Mouse (Mus musculus): Measurements from ENCODE around the gene Mpdu1. TPM values are rescaled to one million over a fixed set of nuclear protein-coding genes. Genes with fewer than 3 reads are reported as not detected.

Gene Mpdu1
- 58.0 to 71.6 TPM (median 63.0 TPM) in 4 replicates for total RNA-seq (2023; ENCODE audit: inconsistent age)

DNA sequence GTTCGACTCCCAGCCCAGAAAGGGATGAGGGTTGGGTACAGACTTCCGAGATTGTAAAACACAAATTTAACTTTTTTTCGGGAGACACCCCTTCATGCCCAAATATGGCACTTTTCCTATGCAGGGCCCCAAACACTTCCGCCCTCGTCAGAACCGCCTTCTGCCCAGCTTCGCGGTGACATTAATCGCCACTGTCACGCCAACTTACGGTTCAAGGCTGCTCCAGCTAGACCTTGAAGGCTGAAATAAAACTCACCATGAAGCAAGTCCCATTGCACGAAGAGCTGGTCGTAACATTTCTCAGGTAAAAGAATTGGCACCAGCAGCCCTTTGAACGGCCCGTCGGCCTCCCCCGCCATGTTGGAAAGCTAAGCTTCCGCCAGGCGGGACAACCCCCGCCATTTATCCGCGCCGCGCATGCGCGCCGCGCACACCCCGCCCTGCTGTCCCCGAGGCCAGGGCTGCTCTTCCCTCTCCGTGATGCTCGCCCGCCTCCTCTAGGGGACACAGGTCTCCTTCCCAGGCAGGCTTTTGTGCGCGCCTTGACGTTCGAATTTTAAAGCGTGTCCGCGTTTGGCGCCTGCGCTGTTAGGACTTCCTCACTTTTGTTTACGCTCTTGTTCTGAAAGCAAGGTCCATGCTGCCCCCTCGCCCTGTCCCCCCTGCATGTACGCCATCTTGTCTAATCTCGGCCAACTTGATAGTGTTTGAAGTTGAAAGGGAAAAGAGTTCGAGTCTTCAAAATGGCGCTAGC is at the start of gene Mpdu1:
Mpdu1 (minus strand) TSS at position 430 of the 754 bp plus-strand sequence.

GRCm38 (mm10) chr11:69695361-69696181 is 33.1 kb upstream of the Mpdu1 start, which contains the start of the genes Tnfsf12 and Tnfsfm13:
TSS of gene Tnfsf12 (minus strand) at chr11:69695849.
TSS of gene Tnfsfm13 (minus strand) at chr11:69696098.

DNA sequence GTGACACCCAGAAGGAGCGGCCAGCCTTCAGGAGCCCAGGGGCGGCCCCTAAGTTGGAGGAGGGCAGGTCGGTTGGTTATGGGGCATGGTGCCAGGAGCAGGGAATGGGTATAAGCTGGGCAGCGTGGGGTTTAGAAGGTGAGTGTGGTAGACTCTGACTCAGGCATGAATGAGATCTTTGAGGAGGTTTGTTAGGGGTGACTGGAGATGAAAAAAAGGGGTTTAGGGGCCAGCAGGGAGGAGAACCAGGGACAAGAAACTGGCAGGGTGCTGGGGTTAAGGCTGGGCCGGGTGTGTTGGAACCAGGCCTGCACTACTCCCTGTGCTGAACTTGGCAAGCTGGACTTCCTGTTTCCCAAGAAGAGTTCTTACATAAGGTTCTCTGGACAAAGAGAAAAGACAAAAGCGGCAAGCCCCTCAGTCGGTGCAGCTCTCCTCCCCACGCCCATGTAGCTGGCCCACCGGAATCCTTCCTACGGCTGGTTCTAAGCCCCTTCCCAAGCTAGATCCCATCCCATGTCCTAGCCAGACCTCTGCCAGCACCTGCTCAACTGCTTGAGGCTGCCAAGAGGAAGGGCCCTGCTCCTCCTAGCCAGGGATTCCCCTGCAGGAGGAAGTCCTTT is 23.2 kb upstream of the Mpdu1 start, which contains the start of gene Tnfsf13:
Tnfsf13 (minus strand) TSS at position 259 of the 623 bp plus-strand sequence.

DNA sequence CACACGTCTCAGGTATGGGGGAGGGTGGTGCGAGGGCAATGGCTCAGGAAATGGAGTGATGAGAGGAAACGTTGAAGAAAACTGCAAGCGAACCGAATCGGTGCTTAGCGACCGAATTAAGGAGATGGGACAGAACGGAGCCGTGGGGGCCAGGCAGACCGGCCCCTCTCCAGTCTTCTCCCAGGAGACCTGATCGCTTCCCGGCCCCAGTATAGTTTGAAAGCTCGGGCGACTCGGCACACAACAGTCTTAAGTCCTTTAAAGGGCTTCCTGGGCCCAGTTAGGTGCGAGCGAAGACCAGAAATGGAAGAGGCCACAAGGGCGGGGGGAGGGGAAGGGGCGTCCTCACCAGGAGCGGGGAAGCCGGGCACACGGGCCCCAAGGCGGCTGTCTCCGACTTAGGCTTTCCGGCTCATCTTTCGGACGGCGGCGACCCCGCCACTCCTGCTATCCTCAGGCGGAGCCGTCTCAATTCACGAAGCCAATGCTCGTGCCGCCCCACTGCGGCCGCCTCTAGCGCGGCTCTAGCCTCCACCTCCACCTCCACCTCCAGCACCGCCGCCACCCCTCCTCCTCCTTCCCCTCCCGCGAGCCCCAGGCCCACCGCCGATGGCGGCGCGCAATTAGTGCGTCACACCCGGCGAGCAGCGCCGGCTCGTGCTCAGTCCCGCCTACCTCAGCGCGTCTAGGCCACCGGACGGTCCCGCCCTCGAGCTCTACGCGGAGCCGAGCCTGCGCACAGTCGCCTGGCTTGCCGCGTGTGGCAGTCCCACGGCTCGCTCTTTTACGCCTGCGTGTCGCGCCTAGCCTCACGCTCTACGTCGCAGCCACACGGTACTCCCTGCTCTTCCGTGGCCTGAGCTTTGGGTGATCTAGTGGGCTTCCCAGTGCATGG is 19.1 kb upstream of the Mpdu1 start, which contains the start of gene Senp3:
Senp3 (minus strand) TSS at position 771 of the 895 bp plus-strand sequence.

GRCm38 (mm10) chr11:69672211-69672706 is 9.8 kb upstream of the Mpdu1 start, which contains the start of gene Eif4a1:
TSS of gene Eif4a1 (minus strand) at chr11:69672423.

DNA sequence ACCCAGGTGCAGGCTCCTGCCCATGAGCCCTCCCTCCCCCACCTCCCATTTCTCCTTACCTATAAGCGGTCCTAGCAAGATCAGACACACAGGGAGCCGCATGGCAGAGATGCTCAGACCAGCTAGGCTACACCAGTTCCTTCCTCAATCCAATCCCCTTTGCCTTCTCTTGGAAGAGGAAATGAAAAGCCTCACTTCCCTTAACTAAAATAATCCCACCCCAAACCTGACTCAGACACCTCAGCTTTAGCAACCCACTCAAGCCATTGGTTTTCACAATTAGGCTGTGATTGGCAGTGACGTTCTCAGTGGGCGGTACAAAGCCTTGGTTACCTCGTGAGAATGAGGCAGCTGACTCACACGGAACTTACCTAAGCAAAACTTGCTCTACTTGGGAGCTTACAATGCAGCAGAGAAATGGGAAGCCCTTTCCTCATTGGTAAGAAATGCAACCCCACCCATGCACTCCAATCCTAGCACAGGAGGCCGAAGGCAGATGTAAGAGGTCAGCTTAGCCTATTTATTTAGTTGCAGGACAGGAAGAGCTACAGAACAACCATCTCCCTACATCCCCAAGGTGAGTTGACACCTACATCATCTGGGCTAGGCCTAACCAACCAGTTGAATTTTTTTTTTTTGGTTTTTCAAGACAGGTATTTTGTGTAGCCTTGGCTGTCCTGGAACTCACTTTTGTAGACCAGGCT is 3.7 kb upstream of the Mpdu1 start, which contains the start of gene Cd68:
Cd68 (minus strand) TSS at position 193 of the 704 bp plus-strand sequence.

DNA sequence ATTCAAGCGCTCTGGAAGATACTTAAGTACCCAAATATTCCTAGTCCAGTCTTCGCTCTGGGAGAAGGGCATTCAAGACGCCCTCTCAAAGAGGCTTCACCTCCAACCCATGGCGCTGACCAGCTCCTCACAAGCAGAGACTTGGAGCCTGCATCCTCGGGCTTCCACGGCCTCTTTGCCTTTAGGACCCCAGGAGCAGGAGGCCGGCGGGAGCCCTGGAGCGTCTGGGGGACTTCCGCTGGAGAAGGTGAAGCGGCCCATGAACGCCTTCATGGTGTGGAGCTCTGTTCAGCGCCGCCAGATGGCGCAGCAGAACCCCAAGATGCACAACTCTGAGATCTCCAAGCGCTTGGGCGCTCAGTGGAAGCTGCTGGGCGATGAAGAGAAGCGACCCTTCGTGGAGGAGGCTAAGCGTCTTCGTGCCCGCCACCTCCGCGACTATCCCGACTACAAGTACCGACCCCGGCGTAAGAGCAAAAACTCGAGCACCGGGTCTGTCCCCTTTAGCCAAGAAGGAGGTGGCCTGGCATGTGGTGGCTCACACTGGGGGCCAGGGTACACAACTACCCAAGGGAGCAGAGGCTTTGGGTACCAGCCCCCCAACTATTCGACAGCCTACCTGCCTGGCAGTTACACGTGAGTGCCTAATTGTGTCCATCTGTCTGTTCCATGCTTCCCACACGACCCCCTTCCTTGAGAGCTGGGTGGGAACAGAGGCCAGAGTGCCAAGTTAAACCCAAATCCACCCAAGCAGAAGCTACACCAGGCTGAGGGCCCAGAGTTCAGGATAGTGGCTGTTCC is 7.0 kb downstream of the Mpdu1 start, which contains the start of gene Sox15:
Sox15 (plus strand) TSS at position 51 of the 801 bp plus-strand sequence.

GRCm38 (mm10) chr11:69632284-69633089 is 30.0 kb downstream of the Mpdu1 start, which contains the start of gene Fxr2:
TSS of gene Fxr2 (plus strand) at chr11:69632990.

DNA sequence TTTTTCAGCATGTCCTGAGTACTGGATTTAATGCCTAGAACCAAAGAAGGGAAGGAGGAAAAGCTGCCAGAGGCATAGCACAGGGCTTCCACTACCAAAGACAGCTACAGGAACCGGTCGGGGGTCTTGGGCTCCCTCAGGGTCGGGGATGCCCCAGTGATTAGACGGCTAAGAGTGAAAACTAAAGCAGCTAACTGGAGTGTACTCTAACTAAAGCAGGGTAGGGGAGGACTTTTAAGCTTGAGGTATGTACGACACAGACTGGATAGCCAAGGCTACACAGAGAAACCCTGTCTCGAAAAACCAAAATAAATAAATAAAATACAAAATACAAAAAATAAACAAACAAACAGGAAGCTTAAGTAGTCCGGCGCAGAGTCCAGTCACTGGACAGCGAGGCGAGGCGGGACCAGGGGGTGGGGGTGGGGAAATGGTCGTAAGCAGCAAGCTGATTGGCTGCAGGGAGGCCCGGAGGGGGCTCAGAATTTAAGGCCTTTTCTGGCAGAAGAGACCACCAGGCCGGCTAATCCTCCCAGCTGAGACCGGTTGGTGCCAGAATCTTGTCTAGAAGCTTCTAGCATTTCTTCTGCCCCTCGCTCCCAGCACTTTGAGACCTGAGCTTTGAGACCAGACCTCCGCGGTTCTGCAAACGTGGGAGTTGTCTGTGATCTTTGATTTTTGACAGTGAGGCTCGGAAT is 40.7 kb downstream of the Mpdu1 start, which contains the start of gene Sat2:
Sat2 (plus strand) TSS at position 454 of the 698 bp plus-strand sequence.

DNA sequence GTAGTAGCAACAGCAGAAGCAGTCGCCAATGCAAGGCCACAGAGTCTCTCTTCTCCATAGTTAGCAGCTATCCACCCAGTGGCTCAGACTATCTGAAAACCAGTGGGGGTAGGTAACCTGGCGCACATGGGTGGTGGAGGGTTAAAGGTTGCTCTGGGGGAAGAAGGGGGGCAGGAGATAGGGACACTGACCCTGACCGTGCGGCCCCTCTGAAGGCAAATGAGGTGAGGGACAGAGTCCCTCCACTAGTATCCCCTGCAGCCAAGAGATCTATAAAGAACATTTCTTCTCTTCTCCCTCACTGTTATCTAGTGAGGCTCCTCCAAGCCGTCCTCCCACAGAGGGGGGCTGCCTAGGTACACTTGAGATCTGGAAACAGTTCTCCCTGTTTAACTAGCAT is 44.6 kb downstream of the Mpdu1 start, which contains the start of gene Shbg:
Shbg (minus strand) TSS at position 101 of the 400 bp plus-strand sequence.

Other genes starting within 250 kb of the Mpdu1 start
- 323 to 405 TPM (median 369 TPM) in 4 replicates for gene Kdm6b, start 249.0 kb downstream of the Mpdu1 start, total RNA-seq (2023; ENCODE audit: inconsistent age)
- not detected in 4 replicates for gene Dnah2, start 113.5 kb downstream of the Mpdu1 start, total RNA-seq (2023; ENCODE audit: inconsistent age)
- gene Efnb3, start 102.4 kb downstream of the Mpdu1 start, total RNA-seq (2023; ENCODE audit: inconsistent age) = 0.36 to 0.93 TPM (median 0.45 TPM) in 4 replicates
- gene Wrap53, start 82.4 kb downstream of the Mpdu1 start, total RNA-seq (2023; ENCODE audit: inconsistent age) = 11.6 to 16.8 TPM (median 11.9 TPM) in 4 replicates
- 130 to 136 TPM (median 131 TPM) in 4 replicates for gene Trp53, start 82.3 kb downstream of the Mpdu1 start, total RNA-seq (2023; ENCODE audit: inconsistent age)
- 0.33 TPM in 1 of 4 replicates, not detected in the others for gene Atp1b2, start 56.7 kb downstream of the Mpdu1 start, total RNA-seq (2023; ENCODE audit: inconsistent age)
- not detected in 4 replicates for gene Shbg, start 44.7 kb downstream of the Mpdu1 start, total RNA-seq (2023; ENCODE audit: inconsistent age)
- gene Sat2, start 40.6 kb downstream of the Mpdu1 start, total RNA-seq (2023; ENCODE audit: inconsistent age) = not detected in 4 replicates
- 76.8 to 83.1 TPM (median 77.8 TPM) in 4 replicates for gene Fxr2, start 29.7 kb downstream of the Mpdu1 start, total RNA-seq (2023; ENCODE audit: inconsistent age)
- gene Sox15, start 7.3 kb downstream of the Mpdu1 start, total RNA-seq (2023; ENCODE audit: inconsistent age) = 0.84 TPM in 1 of 4 replicates, not detected in the others
- gene Cd68, start 3.5 kb upstream of the Mpdu1 start, total RNA-seq (2023; ENCODE audit: inconsistent age) = 11.8 to 14.7 TPM (median 12.5 TPM) in 4 replicates
- gene Eif4a1, start 9.8 kb upstream of the Mpdu1 start, total RNA-seq (2023; ENCODE audit: inconsistent age) = 670 to 697 TPM (median 692 TPM) in 4 replicates
- gene Senp3, start 19.4 kb upstream of the Mpdu1 start, total RNA-seq (2023; ENCODE audit: inconsistent age) = 108 to 153 TPM (median 136 TPM) in 4 replicates
- 0.32 TPM in 1 of 4 replicates, not detected in the others for gene Tnfsf13, start 23.1 kb upstream of the Mpdu1 start, total RNA-seq (2023; ENCODE audit: inconsistent age)
- gene Tnfsf12, start 33.2 kb upstream of the Mpdu1 start, total RNA-seq (2023; ENCODE audit: inconsistent age) = 0.51 TPM in 1 of 4 replicates, not detected in the others
- 0.45 to 0.78 TPM in 2 of 4 replicates, not detected in the others for gene Tnfsfm13, start 33.5 kb upstream of the Mpdu1 start, total RNA-seq (2023; ENCODE audit: inconsistent age)
- gene Polr2a, start 96.0 kb upstream of the Mpdu1 start, total RNA-seq (2023; ENCODE audit: inconsistent age) = 231 to 244 TPM (median 242 TPM) in 4 replicates
- gene Slc35g3, start 99.3 kb upstream of the Mpdu1 start, total RNA-seq (2023; ENCODE audit: inconsistent age) = not detected in 4 replicates
- 52.3 to 57.6 TPM (median 54.5 TPM) in 4 replicates for gene Zbtb4, start 103.3 kb upstream of the Mpdu1 start, total RNA-seq (2023; ENCODE audit: inconsistent age)
- gene Chrnb1, start 133.3 kb upstream of the Mpdu1 start, total RNA-seq (2023; ENCODE audit: inconsistent age) = 8.3 to 11.3 TPM (median 10.1 TPM) in 4 replicates
- 0.16 to 0.27 TPM in 2 of 4 replicates, not detected in the others for gene Fgf11, start 139.2 kb upstream of the Mpdu1 start, total RNA-seq (2023; ENCODE audit: inconsistent age)
- not detected in 4 replicates for gene Tmem102, start 143.0 kb upstream of the Mpdu1 start, total RNA-seq (2023; ENCODE audit: inconsistent age)
- gene Gm39566, start 152.7 kb upstream of the Mpdu1 start, total RNA-seq (2023; ENCODE audit: inconsistent age) = not detected in 4 replicates
- gene Spem2, start 155.8 kb upstream of the Mpdu1 start, total RNA-seq (2023; ENCODE audit: inconsistent age) = not detected in 4 replicates
- gene Spem1, start 159.5 kb upstream of the Mpdu1 start, total RNA-seq (2023; ENCODE audit: inconsistent age) = not detected in 4 replicates
- gene Nlgn2, start 175.1 kb upstream of the Mpdu1 start, total RNA-seq (2023; ENCODE audit: inconsistent age) = 0.24 to 1.3 TPM (median 0.59 TPM) in 4 replicates
- 30.9 to 38.6 TPM (median 37.0 TPM) in 4 replicates for gene Tmem256, start 175.9 kb upstream of the Mpdu1 start, total RNA-seq (2023; ENCODE audit: inconsistent age)
- gene Plscr3, start 183.7 kb upstream of the Mpdu1 start, total RNA-seq (2023; ENCODE audit: inconsistent age) = 9.8 to 13.0 TPM (median 11.5 TPM) in 4 replicates
- gene Tnk1, start 196.1 kb upstream of the Mpdu1 start, total RNA-seq (2023; ENCODE audit: inconsistent age) = not detected in 4 replicates
- gene Tmem95, start 215.4 kb upstream of the Mpdu1 start, total RNA-seq (2023; ENCODE audit: inconsistent age) = not detected in 4 replicates
- 1.8 to 2.3 TPM (median 2.0 TPM) in 4 replicates for gene Kctd11, start 218.8 kb upstream of the Mpdu1 start, total RNA-seq (2023; ENCODE audit: inconsistent age)
- 477 to 556 TPM (median 497 TPM) in 4 replicates for gene Acap1, start 232.9 kb upstream of the Mpdu1 start, total RNA-seq (2023; ENCODE audit: inconsistent age)
- 2.1 to 2.7 TPM (median 2.3 TPM) in 4 replicates for gene 2810408A11Rik, start 238.3 kb upstream of the Mpdu1 start, total RNA-seq (2023; ENCODE audit: inconsistent age)
- 55.7 to 74.4 TPM (median 62.8 TPM) in 4 replicates for gene Neurl4, start 238.4 kb upstream of the Mpdu1 start, total RNA-seq (2023; ENCODE audit: inconsistent age)